Mouse (Mus musculus) megakaryocyte, embryonic 14.5 days (primary cell): ENCODE measurements around the gene Cers1.

Experiments used
- FLI1 ChIP-seq: IDR thresholded peaks from 2 replicates; pipeline ENCODE4 v1.6.1; 2012; ENCODE audit warnings: low read length, inconsistent platforms, mixed read lengths
- GATA1 ChIP-seq: IDR thresholded peaks from 3 replicates; pipeline ENCODE4 v1.6.1; 2012; ENCODE audit warnings: mixed read lengths, low read length, inconsistent platforms, borderline replicate concordance

- TF ChIP-seq FLI1 (no peak), GATA1 (no peak)
Observed at GRCm38 (mm10) chr8:70329124-70329834, 13.7 kb downstream of the Cers1 start, which contains the start of gene Gdf1.
